Mouse (Mus musculus) liver, adult 2 months (tissue): ENCODE measurements around the gene L1cam. TPM values are rescaled to one million over a fixed set of nuclear protein-coding genes. Genes with fewer than 3 reads are reported as not detected.

Experiments used
- DNase-seq: peaks from one replicate; pipeline ENCODE4 v3.0.0-alpha.2; 2011; ENCODE audit warnings: low read depth, low spot score; ENCODE audit errors: extremely low read depth
- H3K27ac ChIP-seq: fragments of 200-500 bp; replicated peaks from 2 replicates; pipeline ENCODE4 v1.5.1; 2012; ENCODE audit warnings: low read depth, mild to moderate bottlenecking, control low read depth, inconsistent platforms, low read length; ENCODE audit not compliant: insufficient read depth
- H3K27me3 ChIP-seq: fragments of 200-500 bp; 2 replicates; pipeline ENCODE4 v1.6.1; 2012; ENCODE audit warnings: mild to moderate bottlenecking, moderate library complexity, low read length, inconsistent platforms; ENCODE audit not compliant: control insufficient read depth, insufficient read depth
- H3K36me3 ChIP-seq: fragments of 200-500 bp; 2 replicates; pipeline ENCODE4 v1.6.1; 2012; ENCODE audit warnings: low read length, inconsistent platforms; ENCODE audit not compliant: control insufficient read depth, insufficient read depth
- H3K4me1 ChIP-seq: fragments of 200-500 bp; 2 replicates; pipeline ENCODE4 v1.6.1; 2011; ENCODE audit warnings: low read length; ENCODE audit not compliant: control insufficient read depth, insufficient read depth
- H3K4me3 ChIP-seq: fragments of 200-500 bp; 2 replicates; pipeline ENCODE4 v1.5.1; 2011; ENCODE audit warnings: low read depth, mild to moderate bottlenecking, control low read depth, low read length, moderate library complexity; ENCODE audit not compliant: insufficient read depth
- H3K79me2 ChIP-seq: fragments of 200-500 bp; 2 replicates; pipeline ENCODE4 v1.6.1; 2012; ENCODE audit warnings: inconsistent platforms, mild to moderate bottlenecking, low read length, moderate library complexity; ENCODE audit not compliant: control insufficient read depth, insufficient read depth
- H3K9ac ChIP-seq: fragments of 200-500 bp; 2 replicates; pipeline ENCODE4 v1.6.1; 2012; ENCODE audit warnings: low read depth, mild to moderate bottlenecking, control low read depth, inconsistent platforms, low read length
- CTCF ChIP-seq: fragments of 200-500 bp; IDR thresholded peaks from 2 replicates; pipeline ENCODE4 v1.5.1; 2011; ENCODE audit warnings: low read depth, low read length, control low read depth
- POLR2A ChIP-seq: fragments of 200-500 bp; IDR thresholded peaks from 2 replicates; pipeline ENCODE4 v1.6.1; 2011; ENCODE audit warnings: low read length, control low read depth; ENCODE audit not compliant: insufficient read depth; ENCODE audit errors: extremely low read depth
- WGBS: fragments of 180-500 bp; shearing (Covaris S2); methylation state at CpG from one replicate; pipeline ENCODE4 v1.1.7; 2018; 5-methylcytosine and 5-hydroxymethylcytosine counted together
- polyA plus RNA-seq: library from polyadenylated mRNA; depleted of rRNA; stranded (reverse); fragments of >200 nt; gene quantifications from 2 replicates; pipeline ENCODE4 v1.2.3, GENCODE M21; 2012
- total RNA-seq: library from RNA; depleted of rRNA; stranded (reverse); fragments of >200 nt; gene quantifications from 2 replicates; pipeline ENCODE4 v1.2.3, GENCODE M21; 2014

The L1cam gene
- total and polyA plus RNA-seq, 2 experiments, result 0.06 to 0.09 TPM

GRCm38 (mm10) chrX:73911588-73911987 lies 15.7 kb upstream of the L1cam start:
- Histone ChIP-seq H3K4me3 (no peak overlapping the region), H3K27me3 (no peaks in the 10 kb centered on the region), H3K79me2 (no peaks in the 10 kb centered on the region), H3K36me3 (no peaks in the 10 kb centered on the region), H3K27ac (peak overlapping the region; percentile 34; the same call in 1 of the 2 replicates), H3K9ac (no peak overlapping the region), H3K4me1 (peaks cover 5% of the 10 kb centered on the region)
- DNase-seq, result no peak
- 69% methylated on average over 2 of the region's 2 CpGs for WGBS
- TF ChIP-seq CTCF, result no peak
- no peak for TF ChIP-seq POLR2A

DNA sequence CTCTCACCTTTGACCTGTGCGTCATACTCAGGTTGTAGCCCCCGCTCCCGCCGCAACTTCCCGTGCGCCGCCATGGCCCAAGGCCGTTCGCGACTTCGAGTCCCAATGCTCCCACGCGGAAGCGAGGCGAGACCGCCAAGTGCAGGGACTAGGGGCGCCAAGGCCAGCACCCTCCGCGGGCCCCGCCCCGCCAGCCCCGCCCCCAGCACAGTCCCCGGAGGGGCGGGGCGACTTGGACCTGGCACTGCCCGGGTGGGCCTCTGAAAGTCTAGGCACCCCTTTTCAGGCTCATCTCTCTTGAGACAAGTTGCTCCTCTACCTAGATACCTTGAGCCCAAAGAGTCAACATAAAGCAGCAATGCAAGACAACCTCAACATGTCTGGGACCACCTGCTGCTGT lies 15.3 kb upstream of the L1cam start:
- Histone ChIP-seq H3K4me3 (peak overlapping the region; percentile 65), H3K79me2 (no peaks in the 10 kb centered on the region), H3K36me3 (no peaks in the 10 kb centered on the region), H3K4me1 (peaks cover 5% of the 10 kb centered on the region), H3K9ac (peak overlapping the region; percentile 70), H3K27me3 (no peaks in the 10 kb centered on the region), H3K27ac (peak overlapping the region; percentile 68)
- DNase-seq, result no peak
- TF ChIP-seq POLR2A (no peak), CTCF (no peak)
- WGBS, result 7% methylated on average over 24 of the region's 26 CpGs

GRCm38 (mm10) chrX:73910451-73910850 lies 14.5 kb upstream of the L1cam start:
- Histone ChIP-seq H3K79me2 (no peaks in the 10 kb centered on the region), H3K27ac (no peak overlapping the region), H3K4me3 (peak overlapping the region; percentile 65), H3K36me3 (no peaks in the 10 kb centered on the region), H3K4me1 (peaks cover 3% of the 10 kb centered on the region), H3K27me3 (no peaks in the 10 kb centered on the region), H3K9ac (no peak overlapping the region)
- TF ChIP-seq POLR2A (no peak), CTCF (no peak)
- no peak for DNase-seq

- no peak for DNase-seq
- Histone ChIP-seq H3K9ac (no peak overlapping the region), H3K36me3 (no peaks in the 10 kb centered on the region), H3K4me1 (peaks cover 2% of the 10 kb centered on the region; the same call in 1 of the 2 replicates), H3K27me3 (no peaks in the 10 kb centered on the region), H3K4me3 (no peak overlapping the region), H3K79me2 (no peaks in the 10 kb centered on the region), H3K27ac (no peak overlapping the region)
- TF ChIP-seq POLR2A (no peak), CTCF (no peak)
- WGBS, result 31% methylated on average over 1 of the region's 1 CpGs
Measured at GRCm38 (mm10) chrX:73910049-73910448, 14.1 kb upstream of the L1cam start.

DNA sequence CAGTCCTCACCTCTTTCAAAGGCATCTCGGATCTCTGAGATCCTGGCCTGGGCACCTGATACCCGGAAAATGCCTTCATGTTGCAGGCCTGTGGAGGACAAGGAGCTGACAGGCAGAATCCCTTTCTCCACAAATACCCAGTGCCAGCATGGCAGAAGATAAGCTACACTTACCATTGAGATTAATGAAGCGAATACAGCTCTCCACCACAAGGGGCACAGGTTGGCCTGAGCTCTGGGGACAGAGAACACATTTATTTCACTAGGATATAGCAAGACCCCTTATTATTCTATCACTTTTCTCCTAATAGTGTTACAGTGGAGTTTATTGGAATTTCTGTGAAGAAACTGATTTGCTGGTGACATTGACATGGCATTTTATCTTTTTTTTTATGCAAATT lies 2.1 kb upstream of the L1cam start:
- Histone ChIP-seq H3K4me1 (no peaks in the 10 kb centered on the region), H3K79me2 (no peaks in the 10 kb centered on the region), H3K36me3 (no peaks in the 10 kb centered on the region), H3K4me3 (no peak overlapping the region), H3K9ac (no peak overlapping the region), H3K27me3 (no peaks in the 10 kb centered on the region), H3K27ac (no peak overlapping the region)
- WGBS, result 79% methylated on average over 3 of the region's 3 CpGs
- no peak for TF ChIP-seq POLR2A
- TF ChIP-seq CTCF, result no peak
- DNase-seq, result no peak

GRCm38 (mm10) chrX:73892833-73893232 lies 3.1 kb downstream of the L1cam start:
- DNase-seq, result no peak
- Histone ChIP-seq H3K27me3 (no peaks in the 10 kb centered on the region), H3K4me3 (no peak overlapping the region), H3K27ac (no peak overlapping the region), H3K9ac (no peak overlapping the region), H3K36me3 (no peaks in the 10 kb centered on the region), H3K4me1 (no peaks in the 10 kb centered on the region), H3K79me2 (no peaks in the 10 kb centered on the region)
- WGBS, result 91% methylated on average over 14 of the region's 14 CpGs
- no peak for TF ChIP-seq POLR2A
- no peak for TF ChIP-seq CTCF
